8 mouse cellular contexts compared by ENCODE assay signal in the genomic region with DNA sequence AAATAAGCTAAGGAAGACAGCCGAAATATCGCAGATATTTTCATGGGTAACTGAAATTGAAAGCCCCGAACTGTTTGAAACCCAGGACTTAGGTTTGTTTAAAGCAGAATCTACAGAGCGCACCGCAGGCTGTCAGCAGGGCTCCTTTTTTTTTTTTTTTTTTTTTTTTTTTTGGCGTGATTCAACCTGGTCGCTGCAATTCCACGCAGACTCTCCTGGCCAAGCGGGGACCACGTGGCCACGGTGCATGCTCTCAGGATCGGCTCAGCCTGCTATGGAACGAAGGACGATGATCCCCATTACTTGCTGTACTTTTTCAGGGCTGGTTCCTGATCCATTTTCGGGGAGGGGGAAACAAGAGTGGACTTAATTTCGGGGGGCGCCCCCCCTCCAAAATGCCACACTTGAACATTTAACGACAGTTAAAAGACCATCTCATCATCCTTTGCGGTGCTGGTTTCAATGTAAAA. TPM values are rescaled to one million over a fixed set of nuclear protein-coding genes. Genes with fewer than 3 reads are reported as not detected.
DNase-seq lines count a peak whose midpoint lies in the region; ATAC-seq and TF ChIP-seq lines count a peak whose summit lies in the region.

No protein-coding gene starts in this region.

- H3K9ac ChIP-seq in limb, embryonic 14.5 days (ENCODE audit: low read depth, low read length, severe bottlenecking): peak overlapping the region; percentile 74; the same call in 1 of the 2 replicates
- H3K9ac ChIP-seq in midbrain, postnatal 0 days (replicated peaks; ENCODE audit: low read length, poor library complexity, severe bottlenecking): peak overlapping the region; percentile 85

- no peak for ATAC-seq in G1E (ENCODE audit: extremely low read depth, insufficient number of reproducible peaks, low FRiP score, poor library complexity, severe bottlenecking)
- no peak for ATAC-seq in limb, embryonic 14.5 days (ENCODE audit: low FRiP score, low read depth)
- no peak for ATAC-seq in midbrain, postnatal 0 days (ENCODE audit: low FRiP score)

- intact Hi-C loops in gastrocnemius, postnatal 14 days (cut with DNase I; ENCODE audit: low total_unique reads): no loop called here
- intact Hi-C loops in gastrocnemius, postnatal 36 days (cut with DNase I): loop anchor here (2.0 kb wide), 1 partner anchor 16 kb away; no protein-coding TSS in a partner anchor
- intact Hi-C loops in heart, postnatal 14 days (cut with DNase I): no loop called here

- H3K4me2 ChIP-seq in limb, embryonic 14.5 days (replicated peaks; ENCODE audit: low read depth, low read length, severe bottlenecking): peak overlapping the region; percentile 98
- H3K4me2 ChIP-seq in midbrain, postnatal 0 days (ENCODE audit: low read depth, low read length, poor library complexity, severe bottlenecking): peak overlapping the region; percentile 91

- H3K27me3 ChIP-seq in G1E (ENCODE audit: insufficient read depth, low read length): no peaks in the 10 kb centered on the region
- peaks cover 25% of the 10 kb centered on the region for H3K27me3 ChIP-seq in limb, embryonic 14.5 days (ENCODE audit: control insufficient read depth, insufficient read depth, low read length)
- H3K27me3 ChIP-seq in midbrain, postnatal 0 days (ENCODE audit: insufficient read depth, low read length): no peaks in the 10 kb centered on the region

- TF ChIP-seq CTCF in G1E (IDR thresholded peaks at IDR 0.05; ENCODE audit: low read depth, low read length): no peak
- TF ChIP-seq CTCF in cortical plate, adult 2 months (IDR thresholded peaks at IDR 0.05; ENCODE audit: extremely low read depth, insufficient read depth, low read length): no peak
- TF ChIP-seq CTCF in midbrain, postnatal 0 days (IDR thresholded peaks at IDR 0.05): no peak

- TF ChIP-seq POLR2A in cortical plate, adult 2 months (IDR thresholded peaks at IDR 0.05; ENCODE audit: extremely low read depth, insufficient read depth, low read length): 0 out of 2 replicates have a peak, but pooled peaks have one; percentile 19
- no peak for TF ChIP-seq POLR2A in limb, embryonic 14.5 days (IDR thresholded peaks at IDR 0.05; ENCODE audit: borderline replicate concordance, extremely low read depth, insufficient read depth, insufficient read length)

- no peaks in the 10 kb centered on the region for H3K9me3 ChIP-seq in G1E (replicated peaks)
- H3K9me3 ChIP-seq in limb, embryonic 14.5 days (ENCODE audit: control insufficient read depth, low read length): no peaks in the 10 kb centered on the region
- H3K9me3 ChIP-seq in midbrain, postnatal 0 days (ENCODE audit: low read length): no peaks in the 10 kb centered on the region

- peak; percentile 47 for DNase-seq in gastrocnemius, postnatal 14 days
- DNase-seq in gastrocnemius, postnatal 36 days: no peak
- no peak for DNase-seq in G1E (ENCODE audit: low spot score)
- DNase-seq in heart, postnatal 14 days: peak; percentile 18 to 30
- DNase-seq in limb, embryonic 14.5 days (ENCODE audit: low spot score): no peak
- peak; percentile 63 for DNase-seq in midbrain, postnatal 0 days (ENCODE audit: low spot score)
- DNase-seq in spleen, postnatal 4 days (ENCODE audit: low spot score in 2 of 2): no peak

- H3K4me3 ChIP-seq in G1E (ENCODE audit: low read depth, low read length): peak overlapping the region; percentile 94
- H3K4me3 ChIP-seq in cortical plate, adult 2 months (ENCODE audit: insufficient read depth, low read length): peak overlapping the region; percentile 55
- H3K4me3 ChIP-seq in limb, embryonic 14.5 days (replicated peaks; ENCODE audit: low read length): peak overlapping the region; percentile 67
- peak overlapping the region; percentile 75 for H3K4me3 ChIP-seq in midbrain, postnatal 0 days (ENCODE audit: low read depth, low read length)

- no peak overlapping the region for H3K27ac ChIP-seq in cortical plate, adult 2 months (ENCODE audit: insufficient read depth, low read length)
- no peak overlapping the region for H3K27ac ChIP-seq in limb, embryonic 14.5 days (replicated peaks; ENCODE audit: low read depth, low read length)
- peak overlapping the region; percentile 84 for H3K27ac ChIP-seq in midbrain, postnatal 0 days (ENCODE audit: low read depth, low read length)

- WGBS in limb, embryonic 14.5 days: 2% methylated on average over 19 of the region's 19 CpGs
- 2% methylated on average over 19 of the region's 19 CpGs for WGBS in midbrain, postnatal 0 days

- H3K36me3 ChIP-seq in G1E (replicated peaks): peaks cover 29% of the 10 kb centered on the region
- no peaks in the 10 kb centered on the region for H3K36me3 ChIP-seq in limb, embryonic 14.5 days (ENCODE audit: control insufficient read depth, insufficient read depth, low read length)
- H3K36me3 ChIP-seq in midbrain, postnatal 0 days (ENCODE audit: insufficient read depth, low read length): no peaks in the 10 kb centered on the region

- H3K4me1 ChIP-seq in G1E (ENCODE audit: insufficient read depth, low read depth, low read length): peaks cover 56% of the 10 kb centered on the region
- peaks cover 7% of the 10 kb centered on the region for H3K4me1 ChIP-seq in cortical plate, adult 2 months (ENCODE audit: control insufficient read depth, insufficient read depth, low read length)
- H3K4me1 ChIP-seq in limb, embryonic 14.5 days (ENCODE audit: control insufficient read depth, insufficient read depth, low read length): peaks cover 17% of the 10 kb centered on the region
- H3K4me1 ChIP-seq in midbrain, postnatal 0 days (ENCODE audit: insufficient read depth, low read length): peaks cover 18% of the 10 kb centered on the region

RNA-seq across cellular contexts. Expression of gene Frat1, which starts 1.4 kb away (rescaled TPM):
- 1 to 10 TPM; 4.9 to 7.2 TPM for total RNA-seq in gastrocnemius, postnatal 14 days (2021)
- total RNA-seq in gastrocnemius, postnatal 36 days (2021): 1 to 10 TPM; 5.3 to 7.3 TPM
- total RNA-seq in G1E (2014; fragmentation: Nextera tagmentation) (11.4 and 13.5 TPM in 2 replicates), G1E (2017) (17.9 and 19.8 TPM in 2 replicates)
- 41.1 and 52.6 TPM in 2 replicates for polyA plus RNA-seq in G1E (2012)
- polyA plus RNA-seq in cortical plate, adult 2 months (2012; rRNA removed): 9.3 and 10.5 TPM in 2 replicates
- total RNA-seq in heart, postnatal 14 days (2021): 1 to 10 TPM; 2.5 to 3.2 TPM
- 1.5 and 1.9 TPM in 2 replicates for polyA plus RNA-seq in limb, embryonic 14.5 days (2012; rRNA removed)
- polyA plus RNA-seq in limb, embryonic 14.5 days (2014; fragmentation: Nextera tagmentation; extraction: Ambion mirVana): 4.6 and 4.9 TPM in 2 replicates
- total RNA-seq in midbrain, postnatal 0 days (2014; rRNA removed): 33.0 and 35.4 TPM in 2 replicates
- 34.2 and 34.3 TPM in 2 replicates for polyA plus RNA-seq in midbrain, postnatal 0 days (2015; fragmentation: Nextera tagmentation; extraction: Ambion mirVana)

RNA-seq across cellular contexts. Expression of gene Frat2, which starts 16.8 kb away (rescaled TPM):
- total RNA-seq in gastrocnemius, postnatal 14 days (2021): 10 to 100 TPM; 19.9 to 28.3 TPM
- total RNA-seq in gastrocnemius, postnatal 36 days (2021): 10 to 100 TPM; 13.9 to 18.5 TPM
- 15.3 and 17.8 TPM in 2 replicates for total RNA-seq in G1E (2014; fragmentation: Nextera tagmentation)
- total RNA-seq in G1E (2017): 23.4 and 30.4 TPM in 2 replicates
- polyA plus RNA-seq in G1E (2012): 42.6 and 60.2 TPM in 2 replicates
- polyA plus RNA-seq in cortical plate, adult 2 months (2012; rRNA removed): 5.8 and 6.2 TPM in 2 replicates
- total RNA-seq in heart, postnatal 14 days (2021): 1 to 10 TPM; 5.9 to 6.6 TPM
- 3.6 and 4.7 TPM in 2 replicates for polyA plus RNA-seq in limb, embryonic 14.5 days (2012; rRNA removed)
- polyA plus RNA-seq in limb, embryonic 14.5 days (2014; fragmentation: Nextera tagmentation; extraction: Ambion mirVana): 1.9 and 3.2 TPM in 2 replicates
- 6.9 and 10.4 TPM in 2 replicates for total RNA-seq in midbrain, postnatal 0 days (2014; rRNA removed)
- polyA plus RNA-seq in midbrain, postnatal 0 days (2015; fragmentation: Nextera tagmentation; extraction: Ambion mirVana): 6.7 and 8.0 TPM in 2 replicates

RNA-seq across cellular contexts. Expression of gene Arhgap19, which starts 29.3 kb away (rescaled TPM):
- 1 to 10 TPM; 6.8 to 9.9 TPM for total RNA-seq in gastrocnemius, postnatal 14 days (2021)
- total RNA-seq in gastrocnemius, postnatal 36 days (2021): 1 to 10 TPM; 6.4 to 6.6 TPM
- total RNA-seq in G1E (2014; fragmentation: Nextera tagmentation) (66.1 and 95.6 TPM in 2 replicates), G1E (2017) (41.0 and 46.9 TPM in 2 replicates)
- polyA plus RNA-seq in G1E (2012): 6.9 and 9.0 TPM in 2 replicates
- 2.7 and 3.0 TPM in 2 replicates for polyA plus RNA-seq in cortical plate, adult 2 months (2012; rRNA removed)
- total RNA-seq in heart, postnatal 14 days (2021): 1 to 10 TPM; 2.5 to 3.5 TPM
- 19.7 and 19.9 TPM in 2 replicates for polyA plus RNA-seq in limb, embryonic 14.5 days (2012; rRNA removed)
- polyA plus RNA-seq in limb, embryonic 14.5 days (2014; fragmentation: Nextera tagmentation; extraction: Ambion mirVana): 18.8 and 19.1 TPM in 2 replicates
- 4.5 and 5.7 TPM in 2 replicates for total RNA-seq in midbrain, postnatal 0 days (2014; rRNA removed)
- polyA plus RNA-seq in midbrain, postnatal 0 days (2015; fragmentation: Nextera tagmentation; extraction: Ambion mirVana): 2.5 and 2.9 TPM in 2 replicates

Comparison
In these comparisons a context has a peak if more than half of its experiments do, and no peak if none do; other contexts are left out.
1. DNase-seq: peak in gastrocnemius, postnatal 14 days (single experiment), heart, postnatal 14 days (2 of 2) and midbrain, postnatal 0 days (single experiment); none in gastrocnemius, postnatal 36 days (0 of 2), G1E (single experiment), limb, embryonic 14.5 days (single experiment) and spleen, postnatal 4 days (0 of 2).
2. Peak in every context shown above with its lines, with median percentiles within 50 percentile points of each other: H3K4me3 ChIP-seq.